Mouse (Mus musculus): Measurements from ENCODE around the gene AC141477.1. TPM values are rescaled to one million over a fixed set of nuclear protein-coding genes. Genes with fewer than 3 reads are reported as not detected.

The AC141477.1 gene
- total RNA-seq, 2 experiments from 2014 or later: 3.5 TPM; not detected in 1

DNA sequence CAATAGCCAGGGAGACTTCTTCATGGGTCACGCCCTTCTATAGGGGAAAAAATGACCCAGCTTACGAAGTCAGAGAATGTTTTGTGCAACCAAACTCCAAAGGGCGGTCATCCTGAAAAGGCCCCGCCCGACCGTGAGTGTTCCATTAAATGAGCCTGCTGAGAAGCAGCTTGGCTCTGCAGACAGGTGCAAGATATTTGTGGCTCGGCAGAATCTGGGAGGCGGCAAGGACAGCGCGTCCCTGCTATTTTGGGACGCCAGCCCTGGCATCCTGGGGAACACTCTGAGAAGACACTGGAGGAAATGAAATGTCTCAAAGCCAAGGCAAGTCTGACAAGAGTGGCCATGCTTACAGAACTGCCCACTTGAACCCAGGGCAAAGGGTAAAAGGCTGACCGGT lies 23.4 kb downstream of the AC141477.1 start:
- no peak for DNase-seq (ENCODE audit: low spot score in 2 of 2)

DNA sequence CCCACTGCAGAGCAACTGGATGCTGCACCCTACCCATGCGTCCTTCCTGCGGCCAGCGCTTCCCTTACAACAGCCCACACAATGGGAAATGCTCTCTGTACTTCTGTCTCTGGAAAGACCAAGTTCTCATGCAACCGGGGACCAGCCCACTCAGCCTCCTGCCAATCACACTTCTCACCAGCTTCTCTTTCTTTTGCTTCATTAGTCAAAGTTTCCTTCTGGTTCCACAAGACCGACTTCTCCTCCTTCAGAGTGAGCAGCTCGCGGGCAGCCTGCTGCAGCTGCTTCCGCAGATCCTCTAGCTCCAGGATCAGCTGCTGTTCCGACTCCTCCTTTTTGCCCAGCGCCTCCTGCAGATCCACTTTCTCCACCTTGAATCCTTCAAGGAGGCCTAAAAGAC lies 31.7 kb downstream of the AC141477.1 start:
- no peak for DNase-seq (ENCODE audit: low spot score in 2 of 2)

DNA sequence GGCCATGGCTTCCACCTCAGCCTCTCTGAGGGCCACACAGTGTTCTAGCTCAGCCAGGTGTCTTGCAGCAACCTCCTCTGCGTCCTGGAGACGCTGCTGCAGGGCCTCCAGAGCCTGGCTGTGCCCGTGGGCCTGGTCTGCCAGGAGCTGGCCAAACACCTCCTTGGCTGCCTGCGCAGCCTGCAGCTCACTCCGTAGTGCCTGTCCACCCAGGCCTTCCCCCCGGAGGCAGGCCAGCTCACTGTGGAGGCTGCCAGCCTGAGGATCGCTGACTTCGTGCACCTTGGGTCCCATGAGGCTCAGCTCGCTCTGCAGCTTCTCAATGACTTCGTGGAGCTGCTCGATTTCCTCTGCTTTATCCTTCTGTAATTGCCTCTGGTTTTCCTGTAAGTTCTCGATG lies 47.6 kb downstream of the AC141477.1 start:
- no peak for DNase-seq (ENCODE audit: low spot score in 2 of 2)

DNA sequence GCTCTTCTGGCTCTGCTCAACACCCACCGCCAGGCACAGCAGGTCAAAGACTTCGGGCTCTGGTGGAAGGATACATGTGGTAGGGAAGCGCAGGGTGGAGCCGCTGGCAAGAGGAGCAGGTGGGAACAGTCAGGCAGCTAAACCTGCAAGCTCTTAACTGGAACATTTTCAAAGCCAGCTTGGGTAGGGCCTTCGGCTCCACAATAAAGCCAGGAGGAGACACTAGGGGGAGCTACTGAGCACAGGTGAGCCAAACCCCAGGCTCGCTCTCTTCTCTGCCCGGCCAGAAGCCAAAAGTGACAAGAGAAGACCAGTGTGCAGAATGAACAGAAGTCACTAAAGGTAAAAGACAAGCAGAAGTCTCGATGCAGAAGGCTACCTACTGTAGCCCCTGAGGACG lies 48.5 kb downstream of the AC141477.1 start:
- DNase-seq (ENCODE audit: low spot score in 2 of 2): peak in 1 of 2 experiments; percentile 13

DNA sequence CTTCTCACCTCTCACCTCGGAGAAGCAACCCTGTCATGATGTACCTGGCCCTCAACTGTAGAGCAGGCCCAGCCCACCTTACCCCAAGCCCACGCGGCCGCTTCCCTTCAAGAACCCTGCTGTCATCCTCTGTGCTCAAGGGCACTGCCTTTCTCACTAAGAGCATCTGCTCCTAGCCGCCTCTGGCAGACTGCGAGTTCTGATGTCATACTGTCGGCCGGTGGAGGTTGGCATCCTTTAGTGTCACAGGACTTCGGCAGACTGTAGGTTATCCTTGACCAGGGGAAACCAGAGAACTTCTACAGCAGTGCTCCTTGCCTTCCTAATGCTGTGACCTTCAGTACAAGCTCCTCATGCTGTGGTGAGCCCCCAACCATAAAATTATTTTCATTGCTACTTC lies 49.1 kb downstream of the AC141477.1 start:
- DNase-seq (ENCODE audit: low spot score in 2 of 2): no peak

Other genes with a start within 250 kb of the AC141477.1 start
- gene Prmt2, start 202.6 kb downstream of the AC141477.1 start, total RNA-seq (2021): 10 to 100 TPM; 21.3 to 31.3 TPM
- gene S100b, start 186.6 kb downstream of the AC141477.1 start, total RNA-seq (2021): 10 to 100 TPM; 14.4 to 90.4 TPM
- 10 to 100 TPM; 22.1 to 23.7 TPM for gene Dip2a, start 95.2 kb downstream of the AC141477.1 start, total RNA-seq (2021)
- gene Pcnt, start 2.3 kb upstream of the AC141477.1 start, total RNA-seq (2021): 10 to 100 TPM; 11.9 to 13.4 TPM
- not detected for gene 2610028H24Rik, start 8.6 kb upstream of the AC141477.1 start, total RNA-seq (2021)
- 10 to 100 TPM; 23.0 to 27.5 TPM for gene Mcm3ap, start 28.5 kb upstream of the AC141477.1 start, total RNA-seq (2021)
- gene Ybey, start 28.7 kb upstream of the AC141477.1 start, total RNA-seq (2021): 1 to 10 TPM; 2.4 to 2.5 TPM
- gene Lss, start 91.1 kb upstream of the AC141477.1 start, total RNA-seq (2021): 10 to 100 TPM; 45.1 to 73.1 TPM
- under 1 TPM in 1 of 2 experiments, not detected in 1; 0.32 TPM for gene Spatc1l, start 121.8 kb upstream of the AC141477.1 start, total RNA-seq (2021)
- not detected for gene Ftcd, start 135.2 kb upstream of the AC141477.1 start, total RNA-seq (2021)
- 10 to 100 TPM; 20.4 to 44.9 TPM for gene Col6a2, start 183.2 kb upstream of the AC141477.1 start, total RNA-seq (2021)

All from adrenal gland, adult 18-20 months (tissue).